Mouse (Mus musculus): ENCODE measurements around the gene Rchy1.

DNA sequence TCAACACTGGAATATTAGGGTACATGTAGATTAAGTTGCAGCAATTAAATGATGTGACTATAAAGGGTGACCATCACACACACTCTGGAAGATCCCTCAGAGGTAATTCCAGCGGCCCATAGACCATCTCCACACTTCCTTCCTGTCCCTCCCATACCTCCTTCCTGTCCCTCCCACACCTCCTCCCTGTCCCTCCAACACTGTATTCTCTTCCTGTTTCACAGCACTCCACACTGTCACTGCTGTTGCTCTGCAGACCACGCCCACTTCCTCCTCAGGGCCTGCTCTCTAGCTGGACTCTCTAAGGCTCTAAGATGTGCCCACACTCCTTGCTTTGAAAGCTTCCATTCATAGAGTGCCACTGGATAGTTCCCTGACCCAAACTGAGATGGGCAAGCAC, 37.9 kb upstream of the Rchy1 start:
- TF ChIP-seq CTCF (IDR thresholded peaks at IDR 0.05; ENCODE audit: control insufficient read depth, insufficient read depth, insufficient replicate concordance, low read depth, low read length) (no peak), POLR2A (IDR thresholded peaks at IDR 0.05; ENCODE audit: control insufficient read depth, low read depth, low read length) (no peak)

All from testis, adult 2 months (tissue).